Mouse (Mus musculus) splenic B cell, adult 2 months (primary cell): ENCODE data around the gene Ankrd13b.

ENCODE experiments used
- DNase-seq: peaks from one replicate; pipeline ENCODE4 v3.0.0-alpha.2; 2011; ENCODE audit warnings: low read depth, low spot score
- H3K27me3 ChIP-seq: 2 replicates; pipeline ENCODE4 v1.6.1; 2012; ENCODE audit warnings: mild to moderate bottlenecking, low read length, moderate library complexity, mixed read lengths; ENCODE audit not compliant: control insufficient read depth, poor library complexity, insufficient read depth, severe bottlenecking
- H3K36me3 ChIP-seq: 2 replicates; pipeline ENCODE4 v1.6.1; 2012; ENCODE audit warnings: mild to moderate bottlenecking, low read length, moderate library complexity, mixed read lengths; ENCODE audit not compliant: control insufficient read depth, poor library complexity, insufficient read depth, severe bottlenecking

The Ankrd13b gene

DNA sequence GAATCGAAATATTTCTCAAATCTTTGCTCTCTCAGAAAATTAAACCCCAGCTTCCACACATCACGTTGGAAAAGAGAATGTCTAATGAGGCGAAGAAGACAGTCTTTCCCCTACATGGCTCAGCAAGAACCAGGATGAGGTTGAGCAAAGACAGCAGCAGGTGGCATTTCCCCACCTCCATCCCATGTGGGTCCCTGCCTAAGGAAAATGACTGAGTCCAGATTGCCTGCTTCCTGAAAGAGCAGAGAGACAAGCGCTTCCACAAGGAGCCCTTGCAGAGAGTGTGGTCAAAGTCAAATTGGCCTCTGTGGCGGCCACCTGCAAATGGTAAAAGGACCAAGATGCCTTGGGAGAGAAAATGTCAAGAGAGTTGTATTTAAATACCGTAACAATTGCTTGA is 973 bp upstream of the Ankrd13b start:
- Histone ChIP-seq H3K36me3 (no peaks in the 10 kb centered on the region), H3K27me3 (peaks cover 3% of the 10 kb centered on the region; the same call in 1 of the 2 replicates)
- DNase-seq: no peak

- DNase-seq: no peak
- H3K27me3 ChIP-seq: peaks cover 3% of the 10 kb centered on the region; the same call in 1 of the 2 replicates
- no peaks in the 10 kb centered on the region for H3K36me3 ChIP-seq
These were observed 502 bp downstream of the Ankrd13b start for GRCm38 (mm10) chr11:77488771-77489581.

GRCm38 (mm10) chr11:77486798-77487197 is 2.7 kb downstream of the Ankrd13b start:
- DNase-seq: no peak
- no peaks in the 10 kb centered on the region for H3K36me3 ChIP-seq
- H3K27me3 ChIP-seq: peaks cover 3% of the 10 kb centered on the region; the same call in 1 of the 2 replicates

DNA sequence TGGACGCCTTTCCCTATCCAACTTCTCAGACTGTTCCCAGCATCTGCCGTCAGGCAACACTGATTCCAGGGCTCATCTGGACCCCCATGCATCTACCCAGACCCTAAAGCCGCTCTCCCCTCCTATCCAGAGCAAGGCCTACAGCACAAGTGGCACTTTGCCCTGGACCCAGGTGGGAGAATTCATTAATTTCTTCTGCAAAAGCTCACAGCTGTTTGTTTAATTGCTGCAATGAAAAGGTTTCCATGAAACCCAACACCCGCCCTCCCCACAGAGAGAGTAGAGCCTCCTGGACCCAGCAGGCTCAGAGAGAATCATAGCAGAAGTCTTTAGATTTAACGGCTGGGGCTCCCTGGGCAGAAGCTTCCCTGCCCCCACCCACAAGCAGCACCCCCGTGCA is 4.2 kb downstream of the Ankrd13b start:
- peaks cover 3% of the 10 kb centered on the region; the same call in 1 of the 2 replicates for H3K27me3 ChIP-seq
- no peaks in the 10 kb centered on the region for H3K36me3 ChIP-seq
- no peak for DNase-seq

DNA sequence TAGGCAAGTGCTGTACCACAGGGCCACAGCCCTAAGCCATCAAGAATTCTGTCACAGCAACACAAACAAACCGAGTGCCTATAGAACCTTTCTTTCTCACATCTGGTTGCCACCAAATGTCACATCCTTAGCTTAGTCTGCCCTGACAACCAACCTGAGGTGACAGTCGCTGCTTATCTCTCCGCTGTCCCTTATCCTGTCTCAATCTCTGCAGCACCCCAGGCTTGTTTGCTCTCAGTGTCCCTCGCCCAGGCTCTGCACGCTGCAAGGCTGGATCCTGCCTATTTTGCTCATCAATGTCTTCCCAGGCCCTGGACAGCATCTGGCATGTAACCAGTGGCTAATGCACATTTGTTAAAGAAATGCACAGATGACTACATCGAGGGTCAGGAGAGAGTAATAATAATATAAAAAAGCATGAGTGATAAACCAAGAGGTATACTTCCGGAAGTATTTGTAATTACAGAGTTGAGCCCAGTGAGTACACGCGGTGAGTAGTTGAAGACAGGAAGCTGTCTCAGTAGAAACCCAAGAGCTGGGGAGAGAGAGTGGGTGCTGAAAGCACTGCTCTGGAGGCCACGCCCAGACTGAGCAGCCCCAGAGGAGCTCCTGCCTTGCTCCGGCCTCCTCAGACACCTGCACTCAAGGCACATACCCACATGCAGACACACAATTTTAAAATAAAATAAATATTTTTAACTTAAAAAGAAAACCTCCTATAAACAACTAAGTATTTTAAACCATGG is 5.8 kb downstream of the Ankrd13b start:
- no peak for DNase-seq
- no peaks in the 10 kb centered on the region for H3K36me3 ChIP-seq
- no peaks in the 10 kb centered on the region for H3K27me3 ChIP-seq

- Histone ChIP-seq H3K36me3 (no peaks in the 10 kb centered on the region), H3K27me3 (no peaks in the 10 kb centered on the region)
- DNase-seq: no peak
These were observed 6.4 kb downstream of the Ankrd13b start for GRCm38 (mm10) chr11:77483043-77483442.

GRCm38 (mm10) chr11:77476895-77477294 is 12.6 kb downstream of the Ankrd13b start:
- DNase-seq: no peak
- Histone ChIP-seq H3K27me3 (no peaks in the 10 kb centered on the region), H3K36me3 (no peaks in the 10 kb centered on the region)

- no peaks in the 10 kb centered on the region for H3K36me3 ChIP-seq
- DNase-seq: no peak
- no peaks in the 10 kb centered on the region for H3K27me3 ChIP-seq
These were observed 13.3 kb downstream of the Ankrd13b start for GRCm38 (mm10) chr11:77476216-77476615.

- DNase-seq: no peak
- H3K27me3 ChIP-seq: no peaks in the 10 kb centered on the region
- H3K36me3 ChIP-seq: no peaks in the 10 kb centered on the region
These were observed 16.7 kb downstream of the Ankrd13b start for GRCm38 (mm10) chr11:77472775-77473174.

GRCm38 (mm10) chr11:77471407-77471806 is 18.1 kb downstream of the Ankrd13b start:
- Histone ChIP-seq H3K36me3 (no peaks in the 10 kb centered on the region), H3K27me3 (no peaks in the 10 kb centered on the region)
- no peak for DNase-seq

DNA sequence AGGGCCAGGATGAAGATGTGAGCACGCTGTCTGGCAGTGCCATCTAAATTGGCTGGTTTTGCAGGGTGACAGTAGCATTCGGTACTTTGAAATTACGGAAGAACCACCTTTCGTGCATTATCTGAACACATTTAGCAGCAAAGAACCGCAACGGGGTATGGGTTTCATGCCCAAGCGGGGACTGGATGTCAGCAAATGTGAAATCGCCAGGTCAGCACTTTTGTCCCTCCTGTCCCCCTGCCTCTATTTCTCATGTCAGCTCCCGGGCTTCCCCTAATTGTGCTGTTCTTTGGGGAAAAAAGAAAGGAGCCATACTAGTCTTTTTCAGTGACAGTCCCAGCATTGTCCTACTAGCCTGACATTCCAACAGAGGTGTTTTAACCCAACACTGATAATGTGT is 21.1 kb downstream of the Ankrd13b start:
- no peak for DNase-seq
- Histone ChIP-seq H3K36me3 (no peaks in the 10 kb centered on the region), H3K27me3 (no peaks in the 10 kb centered on the region)

DNA sequence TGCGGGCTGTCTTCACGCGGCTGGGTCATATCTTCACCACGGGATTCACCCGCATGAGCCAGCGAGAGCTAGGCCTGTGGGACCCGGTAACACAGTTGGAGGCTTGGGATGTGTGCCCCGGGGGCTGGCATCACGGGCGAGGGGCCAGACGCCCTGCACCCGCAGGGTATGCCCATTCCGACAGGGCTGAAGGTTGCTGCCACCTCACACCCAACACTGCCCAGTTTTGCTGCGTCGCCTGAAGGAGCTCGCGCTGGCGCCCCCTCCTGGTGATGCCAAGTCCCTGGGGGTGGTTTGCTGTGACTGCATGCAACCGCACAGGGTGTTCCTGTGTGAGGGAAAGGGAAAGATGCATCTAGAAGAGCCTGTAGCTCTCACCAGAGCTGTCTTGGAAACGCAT is 21.7 kb downstream of the Ankrd13b start:
- Histone ChIP-seq H3K36me3 (no peaks in the 10 kb centered on the region), H3K27me3 (no peaks in the 10 kb centered on the region)
- DNase-seq: peak; percentile 87

DNA sequence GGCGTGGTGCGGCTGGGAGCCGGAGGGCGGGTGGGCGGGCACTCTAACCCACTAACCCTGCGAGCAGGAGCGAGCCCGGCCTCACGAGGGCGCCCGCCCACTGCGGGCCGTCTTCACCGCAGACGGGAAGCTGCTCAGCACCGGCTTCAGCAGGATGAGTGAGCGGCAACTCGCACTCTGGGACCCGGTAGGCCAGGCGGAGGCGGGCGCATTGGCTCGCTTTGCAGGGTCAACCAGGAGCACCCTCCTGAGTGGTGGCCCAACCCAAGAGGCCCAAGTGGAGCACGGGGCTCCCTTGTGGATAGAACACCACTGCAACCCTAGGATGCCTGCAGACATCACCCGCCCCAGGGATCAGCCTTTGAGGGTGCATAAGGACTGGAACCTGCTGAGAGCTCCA is 22.3 kb downstream of the Ankrd13b start:
- peak; percentile 82 for DNase-seq
- H3K27me3 ChIP-seq: no peaks in the 10 kb centered on the region
- H3K36me3 ChIP-seq: no peaks in the 10 kb centered on the region

- H3K27me3 ChIP-seq: no peaks in the 10 kb centered on the region
- DNase-seq: no peak
- H3K36me3 ChIP-seq: no peaks in the 10 kb centered on the region
These were observed 22.9 kb downstream of the Ankrd13b start for GRCm38 (mm10) chr11:77466544-77466943.

DNA sequence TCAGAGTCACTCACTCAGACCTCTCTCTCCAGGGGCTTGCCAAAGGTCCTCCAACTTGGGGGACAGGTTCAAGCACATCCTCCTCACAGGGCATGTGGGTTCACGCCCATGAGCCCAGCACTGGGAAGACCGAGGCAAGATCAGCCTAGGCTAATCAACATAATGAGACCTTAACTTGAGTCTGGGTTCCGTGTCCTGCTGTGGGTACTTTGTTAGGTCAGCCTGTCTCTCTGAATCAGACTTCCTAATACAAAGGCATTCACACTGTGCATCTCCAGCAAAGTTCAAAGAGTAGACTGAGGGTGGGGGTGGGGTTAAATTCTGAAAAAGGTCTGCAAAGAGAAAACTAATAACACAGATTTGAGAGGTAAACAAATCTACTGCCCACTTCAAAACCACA is 24.4 kb downstream of the Ankrd13b start:
- DNase-seq: no peak
- no peaks in the 10 kb centered on the region for H3K36me3 ChIP-seq
- no peaks in the 10 kb centered on the region for H3K27me3 ChIP-seq
